Mouse (Mus musculus) retina, postnatal 7 days (tissue): Measurements from ENCODE around the gene Cachd1.

ENCODE experiments used
- DNase-seq: peaks from one replicate; pipeline ENCODE4 v3.0.0-alpha.2; 2012; ENCODE audit warnings: low read depth, low spot score

The Cachd1 gene

DNA sequence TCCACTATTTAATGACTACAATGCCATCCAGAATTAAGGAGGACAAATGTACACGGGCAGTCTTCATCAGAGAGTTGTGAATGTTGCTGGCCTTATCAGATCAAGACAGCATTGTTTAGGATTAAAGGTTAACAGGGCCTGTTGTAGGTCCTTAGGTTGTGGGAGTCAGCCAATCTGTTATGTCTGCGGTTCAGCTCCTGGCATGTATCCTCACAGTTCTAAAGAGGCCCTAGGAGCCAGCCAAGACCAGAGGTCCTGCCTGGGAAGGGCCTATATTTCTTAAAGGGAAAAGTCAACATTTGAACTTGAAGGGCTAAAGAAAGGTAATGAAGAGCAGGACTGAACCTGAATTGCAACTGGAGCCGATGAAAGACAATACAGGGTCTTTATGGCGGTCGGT lies 13.7 kb downstream of the Cachd1 start:
- no peak for DNase-seq

DNA sequence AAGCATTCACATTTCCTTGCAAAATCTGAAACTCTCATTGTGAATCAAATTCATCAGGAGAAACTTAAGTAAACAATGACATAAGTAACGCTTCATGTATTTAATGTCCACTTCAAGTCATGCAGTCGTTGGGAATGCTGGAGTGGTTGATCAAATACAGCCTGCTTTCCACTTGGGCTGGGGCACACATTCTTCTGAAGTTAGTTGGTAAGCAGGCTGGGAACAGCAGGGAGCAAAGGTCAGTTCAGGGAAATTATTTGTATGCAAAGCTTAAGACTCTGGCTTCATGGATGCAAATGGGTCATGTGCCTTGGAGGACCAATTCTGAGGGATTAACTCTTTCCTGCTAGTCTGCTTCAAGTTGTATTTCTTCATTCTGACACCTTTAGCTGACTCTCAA lies 16.7 kb downstream of the Cachd1 start:
- DNase-seq = no peak

DNA sequence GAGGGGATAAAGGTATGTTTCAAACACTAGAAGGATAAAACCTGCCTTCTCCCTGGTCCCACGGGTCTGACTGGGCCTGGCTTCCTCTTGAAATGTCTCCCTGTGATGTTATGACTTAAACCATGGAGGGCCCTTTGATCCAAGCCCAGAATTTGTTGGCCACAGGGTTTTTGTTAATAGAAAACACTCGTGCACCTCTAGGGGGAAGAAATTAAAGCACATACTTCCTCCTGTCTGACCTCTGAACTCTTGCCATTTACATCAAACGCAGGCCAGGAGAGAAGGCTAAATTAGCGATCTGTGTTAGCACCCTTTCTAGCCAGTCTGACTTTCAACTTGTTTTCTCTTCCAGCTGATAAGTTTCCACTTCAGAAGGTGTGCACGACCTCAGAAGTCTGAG lies 19.0 kb downstream of the Cachd1 start:
- no peak for DNase-seq

DNA sequence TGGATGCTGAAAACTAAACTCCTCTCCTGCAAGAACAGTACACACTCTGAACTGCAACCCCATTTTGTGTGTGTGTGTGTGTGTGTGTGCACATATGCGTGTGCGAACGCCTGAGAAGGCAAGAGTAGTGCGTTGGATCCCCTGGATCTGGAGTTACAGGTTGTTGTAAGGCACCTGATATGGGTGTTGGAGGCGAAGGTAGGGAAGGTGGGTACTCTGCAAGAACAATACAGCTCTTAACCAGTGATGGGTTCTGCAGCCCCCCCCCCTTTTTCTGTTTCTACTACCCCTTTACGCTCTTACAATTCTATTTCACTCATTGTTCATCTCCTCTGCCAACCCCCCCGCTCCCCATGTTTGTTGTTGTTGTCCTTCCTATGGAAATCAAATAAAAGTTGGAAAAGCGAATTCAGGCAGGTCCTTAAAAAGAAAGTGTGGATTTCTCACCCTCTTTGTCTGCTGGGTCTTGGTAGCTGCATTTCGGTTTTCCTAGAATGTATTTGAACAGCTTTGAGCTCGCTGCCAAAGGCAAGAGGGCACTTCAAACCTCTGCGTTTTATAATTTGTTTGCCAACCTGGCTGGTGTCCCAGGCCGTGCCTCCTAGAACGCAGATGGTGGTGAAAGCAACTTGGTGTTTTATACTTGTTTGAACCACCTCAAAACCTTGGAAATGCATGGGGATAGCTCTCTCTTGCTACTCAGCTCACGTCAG lies 24.4 kb downstream of the Cachd1 start:
- no peak for DNase-seq

DNA sequence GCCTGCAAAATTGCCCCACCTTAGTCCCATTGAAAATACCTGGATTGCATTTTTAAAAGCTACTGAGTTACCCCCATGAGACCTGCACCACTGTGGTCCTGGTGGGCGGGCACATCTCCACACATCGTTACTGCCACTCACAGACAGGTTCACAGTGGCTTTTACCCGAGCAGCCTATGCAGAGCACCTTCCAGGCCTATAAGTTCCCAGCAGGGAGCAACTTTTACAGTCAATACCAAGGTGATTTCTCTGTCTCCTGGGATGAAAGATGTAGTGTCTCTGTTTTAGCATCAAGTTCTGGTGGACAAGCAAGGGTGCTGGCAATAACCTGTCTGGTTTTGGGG lies 24.9 kb downstream of the Cachd1 start:
- no peak for DNase-seq

DNA sequence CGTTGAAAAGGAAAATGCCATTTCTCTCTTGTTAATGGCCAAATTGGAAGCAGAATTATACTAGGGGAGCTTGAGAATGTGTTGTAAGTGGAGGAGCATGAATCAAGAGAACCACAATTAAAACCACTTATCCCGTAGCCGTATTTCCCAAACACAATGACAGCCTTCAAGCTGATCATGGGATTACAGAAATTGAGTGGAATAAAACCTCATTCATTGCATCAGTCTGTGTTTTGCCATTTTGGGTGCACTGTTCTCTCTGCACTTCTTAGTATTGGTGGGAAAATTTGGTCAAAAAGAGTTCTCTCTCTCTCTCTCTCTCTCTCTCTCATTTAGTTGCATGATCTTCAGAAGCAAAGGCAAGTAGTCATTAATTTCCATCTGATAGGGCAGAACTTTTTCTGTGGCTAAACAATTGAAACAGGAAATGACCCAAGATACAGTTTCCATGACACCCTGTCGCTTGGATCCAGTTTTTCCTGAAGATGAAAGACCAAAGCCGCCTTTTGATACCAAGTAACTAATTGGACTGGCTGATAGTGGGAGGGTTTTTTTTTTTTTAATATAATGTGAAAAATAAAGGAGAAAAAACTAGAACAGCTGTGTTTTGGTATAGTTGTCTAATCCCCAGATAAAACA lies 34.7 kb downstream of the Cachd1 start:
- no peak for DNase-seq

DNA sequence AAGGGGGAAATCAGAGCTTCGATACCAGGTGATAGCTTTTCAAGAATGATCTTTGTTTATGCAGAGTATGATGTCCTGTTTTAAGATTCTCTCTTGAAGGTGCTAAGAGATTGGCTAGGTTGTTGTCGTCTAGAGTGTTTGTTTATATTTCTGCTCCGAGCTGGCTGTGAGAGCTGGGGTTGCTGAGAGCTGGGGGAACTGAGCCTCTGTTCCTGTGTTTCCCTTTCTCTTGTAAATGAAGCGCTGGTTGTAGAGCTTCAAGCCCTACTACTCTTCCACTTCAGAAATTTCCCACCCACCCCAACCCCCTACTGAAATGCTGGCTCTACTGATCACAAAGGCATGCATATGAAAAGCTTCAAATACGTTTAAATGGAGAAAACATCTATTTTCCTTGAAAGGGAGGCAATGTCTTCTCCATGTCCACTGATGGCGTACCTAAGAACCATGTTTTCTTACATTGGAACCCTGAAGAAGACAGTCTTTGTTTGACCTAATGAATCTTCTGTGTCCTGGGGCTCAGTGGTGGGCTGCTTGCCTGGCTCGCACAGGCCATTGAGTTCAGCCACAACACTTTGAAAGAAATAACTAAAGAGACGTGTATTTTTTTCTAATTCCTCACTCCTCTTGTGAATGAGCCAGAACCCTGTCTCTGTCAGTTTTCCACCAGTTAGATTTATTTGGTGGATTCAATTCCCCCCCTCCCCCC lies 35.5 kb downstream of the Cachd1 start:
- DNase-seq = no peak

DNA sequence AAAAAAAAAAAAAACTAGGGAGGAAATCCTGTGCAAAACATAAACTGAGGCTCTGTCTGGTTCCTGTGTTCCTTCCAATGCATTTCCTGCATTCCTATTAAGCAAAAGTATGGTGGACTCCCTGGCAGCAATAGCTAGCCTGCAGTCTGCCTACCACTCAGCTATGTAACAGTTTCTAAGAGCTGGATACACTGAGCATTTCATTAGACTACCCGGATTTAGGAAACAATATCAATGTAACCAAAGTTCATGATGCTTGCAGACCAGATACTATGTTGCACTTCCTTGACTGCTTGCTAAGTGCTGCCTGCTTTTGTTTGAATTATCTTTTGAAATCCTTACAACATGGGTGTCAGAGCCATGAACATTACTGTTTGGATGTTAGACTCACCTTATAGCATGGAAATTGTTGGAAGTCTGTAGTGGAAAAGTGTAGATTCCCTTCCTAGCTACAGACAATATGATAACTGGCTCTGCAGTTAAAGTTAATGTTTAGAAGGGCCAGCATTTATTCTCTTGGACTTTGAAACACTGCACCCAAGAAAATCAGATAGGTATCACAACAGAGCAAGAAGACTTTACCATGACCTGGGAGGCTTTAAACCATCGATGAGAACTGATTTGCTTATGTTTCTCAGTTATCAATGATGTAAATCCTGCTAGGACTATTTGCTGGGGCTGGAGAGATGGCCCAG lies 37.4 kb downstream of the Cachd1 start:
- DNase-seq = no peak

DNA sequence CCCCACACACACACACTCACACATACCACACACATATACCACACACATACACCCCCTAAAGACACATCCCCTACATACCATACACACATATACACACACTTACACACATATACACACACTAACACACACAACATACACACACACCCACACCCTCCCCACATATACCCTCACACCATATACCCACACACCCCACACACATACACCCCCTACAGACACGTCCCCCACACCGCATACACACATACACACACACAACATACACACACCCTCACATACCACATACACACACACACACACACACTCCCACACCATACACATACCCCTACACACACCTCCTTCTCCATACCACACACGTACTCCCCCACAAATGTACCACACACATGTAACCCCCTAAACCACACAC lies 42.8 kb downstream of the Cachd1 start:
- DNase-seq = no peak

DNA sequence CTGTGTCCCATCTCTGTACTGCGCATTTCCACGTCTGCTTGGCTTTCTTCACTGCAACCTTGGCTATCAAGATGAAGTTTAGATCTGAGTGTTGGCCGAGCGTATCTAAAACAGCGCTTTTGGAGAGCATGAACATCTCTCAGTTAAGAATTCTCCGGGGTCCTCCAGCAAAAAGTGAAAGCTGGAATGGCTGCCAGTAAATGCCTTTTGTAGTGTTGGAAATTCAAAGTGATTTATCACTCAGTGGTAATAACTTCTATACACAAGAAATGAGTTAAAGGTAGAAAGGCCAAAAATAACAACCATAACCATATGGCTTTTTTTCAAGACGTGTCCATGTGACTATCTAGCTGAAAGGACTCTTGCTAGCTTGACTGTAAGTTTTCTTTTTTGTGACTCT lies 46.1 kb downstream of the Cachd1 start:
- DNase-seq = no peak

DNA sequence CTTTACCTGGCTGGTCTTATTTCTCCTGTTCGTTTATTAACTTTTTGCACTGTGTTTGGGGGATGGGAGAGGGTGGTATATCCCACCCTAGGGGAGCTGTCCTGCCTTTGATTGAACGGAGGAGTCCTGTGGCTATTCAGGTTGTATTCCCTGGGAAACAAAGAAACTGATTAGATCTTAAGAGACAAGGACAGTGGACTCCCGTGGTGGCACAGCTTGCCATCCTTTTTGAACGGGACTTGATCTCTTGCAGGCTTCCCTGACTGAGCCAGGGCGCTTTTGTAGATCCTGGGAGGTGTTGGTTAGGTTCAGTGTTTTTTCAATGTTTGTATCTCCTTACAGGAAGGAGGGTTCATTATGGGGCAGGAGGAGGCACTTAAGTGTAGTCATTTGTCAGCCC lies 50.9 kb downstream of the Cachd1 start:
- no peak for DNase-seq

DNA sequence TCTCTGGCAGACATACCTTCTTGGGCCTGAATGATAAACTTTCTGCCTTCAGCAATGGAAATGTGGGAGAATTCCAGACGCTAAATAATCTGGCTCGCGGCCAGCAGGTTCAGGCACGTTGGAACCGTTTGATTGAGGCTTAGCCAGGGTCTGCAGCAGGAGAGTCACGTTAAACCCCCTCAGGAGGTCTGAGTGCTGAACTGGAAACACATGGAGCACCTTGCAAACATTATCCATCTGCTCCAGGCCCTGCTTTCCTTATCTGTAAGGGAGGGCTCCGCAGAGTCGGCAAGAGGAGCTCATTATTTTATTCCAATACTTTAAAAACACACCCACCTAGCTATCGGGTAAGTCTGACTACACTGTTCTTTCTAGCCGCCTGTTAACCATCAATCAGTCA lies 52.3 kb downstream of the Cachd1 start:
- no peak for DNase-seq

DNA sequence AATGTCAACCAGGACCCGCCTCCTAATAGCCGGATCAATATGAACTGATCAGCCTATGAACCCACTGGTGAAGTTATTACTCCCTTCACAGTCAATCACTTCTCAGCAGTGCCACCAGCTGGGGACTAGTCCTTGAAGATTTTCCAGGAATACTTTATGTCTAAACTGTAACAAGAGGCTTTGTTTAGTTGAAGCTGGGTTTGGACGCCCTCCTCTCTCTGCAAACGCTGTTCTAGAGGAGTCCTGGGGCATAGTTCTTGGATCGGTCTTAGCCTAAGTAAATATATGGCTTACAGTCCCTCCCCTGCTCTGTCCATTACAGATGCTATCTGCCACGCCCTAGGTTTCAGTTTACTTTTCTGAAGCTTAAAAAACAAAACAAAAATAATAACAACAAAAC lies 60.7 kb downstream of the Cachd1 start:
- no peak for DNase-seq

DNA sequence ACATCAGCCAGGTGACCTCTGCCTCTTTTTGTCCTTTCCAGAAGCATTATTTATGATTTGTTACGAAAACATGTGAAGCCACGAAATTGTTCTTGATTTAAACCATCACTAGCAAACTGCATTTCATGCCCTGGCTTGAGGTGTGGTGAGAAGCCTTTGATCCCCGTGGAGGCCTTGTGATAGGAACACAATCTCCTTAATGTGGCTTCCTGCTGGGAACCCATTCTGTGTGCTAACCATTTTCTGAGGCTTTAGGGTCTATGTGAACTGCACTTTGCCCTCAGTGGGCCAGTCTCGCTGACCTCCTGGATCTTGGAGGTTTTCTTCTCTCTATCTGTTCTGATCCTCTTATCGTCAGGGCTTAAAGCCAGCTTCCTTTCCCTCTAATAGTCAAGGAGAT lies 66.2 kb downstream of the Cachd1 start:
- DNase-seq = no peak

DNA sequence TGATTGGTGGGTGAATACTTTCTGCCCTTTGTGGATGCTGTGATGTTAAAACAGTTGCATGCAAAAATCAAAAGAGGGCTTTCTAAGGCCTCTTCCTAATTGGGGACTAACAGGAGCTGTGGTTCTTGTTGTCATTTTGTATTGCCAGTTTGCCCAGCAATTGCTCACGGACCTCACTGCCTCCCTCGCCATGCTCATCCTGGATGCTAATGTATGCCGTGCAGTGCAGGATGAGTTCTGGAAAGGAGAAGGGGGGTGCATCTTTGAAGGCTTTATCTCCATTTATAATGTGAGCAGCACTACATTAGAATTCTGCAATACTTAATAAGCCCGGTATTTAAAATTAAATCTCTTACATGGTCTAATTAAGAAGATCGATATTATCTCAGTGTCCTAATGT lies 66.6 kb downstream of the Cachd1 start:
- no peak for DNase-seq

DNA sequence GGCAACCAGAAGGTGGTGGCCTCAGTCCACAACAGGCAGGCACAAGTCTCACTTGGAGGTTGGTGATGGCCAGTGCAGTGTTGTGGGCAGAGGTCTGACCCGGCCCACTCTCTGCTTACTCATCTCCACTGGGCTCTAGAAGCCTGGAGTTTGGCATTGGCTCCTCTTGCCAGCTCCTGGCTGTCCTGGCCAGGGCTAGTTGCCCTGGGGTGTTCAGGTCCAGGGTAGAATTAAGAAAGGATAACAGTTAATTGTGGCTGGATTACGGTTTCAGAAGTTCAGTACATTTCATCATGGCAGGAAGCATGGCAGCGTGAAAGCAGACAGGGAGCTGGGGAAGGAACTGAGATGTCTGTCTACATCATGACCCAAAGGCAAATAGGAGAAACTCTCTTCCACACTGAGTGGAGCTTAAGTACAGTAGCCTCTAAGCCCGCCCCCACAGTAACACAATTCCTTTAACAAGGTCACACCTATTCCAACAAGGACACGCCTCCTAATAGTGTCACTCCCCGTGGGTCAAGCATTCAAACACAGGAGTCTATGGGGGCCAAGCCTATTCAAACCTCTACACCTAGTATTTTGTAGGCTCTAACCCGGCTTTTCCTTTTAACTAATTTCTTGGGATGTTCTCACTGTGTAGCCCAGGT lies 74.5 kb downstream of the Cachd1 start:
- no peak for DNase-seq

DNA sequence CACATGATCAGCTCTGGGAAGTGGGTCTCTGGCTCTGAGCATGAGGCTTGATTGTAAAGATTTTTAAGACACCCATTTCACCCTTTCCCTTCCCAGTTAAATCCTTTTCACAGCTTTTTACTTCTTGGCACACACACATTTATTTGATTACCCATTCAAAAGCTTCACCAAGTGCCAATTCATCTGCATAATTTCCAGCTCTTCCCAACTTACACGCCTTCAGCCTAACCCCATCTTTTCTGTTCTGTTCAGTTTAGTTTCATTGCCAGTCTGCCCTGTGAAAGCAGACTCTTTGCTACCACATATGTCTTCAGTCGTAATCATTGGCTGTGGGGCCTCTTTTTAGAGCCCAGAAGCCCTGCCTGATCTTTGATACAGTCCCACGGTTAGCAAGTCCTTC lies 76.0 kb downstream of the Cachd1 start:
- no peak for DNase-seq

DNA sequence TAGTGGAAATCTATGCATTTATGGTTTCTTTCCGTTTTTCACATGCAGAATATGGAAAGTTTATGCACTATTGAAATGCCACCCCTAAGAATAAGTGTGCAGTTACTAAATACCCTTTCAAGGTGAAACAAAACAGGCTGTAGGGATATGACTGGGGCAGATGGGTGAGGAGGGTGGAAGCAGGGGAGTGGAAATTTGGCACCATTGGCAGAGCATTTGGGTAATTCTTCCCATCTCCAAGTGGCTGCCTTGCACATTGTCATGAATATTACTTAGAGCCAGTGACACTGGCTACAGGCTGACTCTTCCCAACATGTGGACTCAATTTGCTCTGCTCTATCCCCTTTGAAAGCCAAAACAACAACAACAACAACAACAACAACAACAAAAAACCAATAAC lies 77.0 kb downstream of the Cachd1 start:
- DNase-seq = no peak

DNA sequence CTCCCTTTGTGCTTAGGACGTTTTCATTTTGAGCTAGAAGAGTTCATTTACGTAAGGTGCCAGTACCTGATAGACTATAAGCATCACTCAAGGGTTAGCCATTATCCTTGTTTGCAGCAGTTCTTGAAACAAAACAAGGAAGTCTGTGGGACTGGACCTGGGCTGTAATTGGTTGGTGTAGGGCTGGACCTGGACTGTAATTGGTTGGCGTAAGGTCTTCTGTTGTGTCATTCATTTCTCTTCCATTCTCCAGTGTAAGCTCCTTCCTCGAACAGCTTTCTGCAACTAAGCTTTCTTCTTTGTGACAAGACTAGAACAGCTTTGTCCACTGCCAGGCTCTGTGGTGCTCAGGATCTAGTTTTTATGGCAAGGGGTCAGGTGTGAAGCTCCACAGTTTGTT lies 78.9 kb downstream of the Cachd1 start:
- no peak for DNase-seq

DNA sequence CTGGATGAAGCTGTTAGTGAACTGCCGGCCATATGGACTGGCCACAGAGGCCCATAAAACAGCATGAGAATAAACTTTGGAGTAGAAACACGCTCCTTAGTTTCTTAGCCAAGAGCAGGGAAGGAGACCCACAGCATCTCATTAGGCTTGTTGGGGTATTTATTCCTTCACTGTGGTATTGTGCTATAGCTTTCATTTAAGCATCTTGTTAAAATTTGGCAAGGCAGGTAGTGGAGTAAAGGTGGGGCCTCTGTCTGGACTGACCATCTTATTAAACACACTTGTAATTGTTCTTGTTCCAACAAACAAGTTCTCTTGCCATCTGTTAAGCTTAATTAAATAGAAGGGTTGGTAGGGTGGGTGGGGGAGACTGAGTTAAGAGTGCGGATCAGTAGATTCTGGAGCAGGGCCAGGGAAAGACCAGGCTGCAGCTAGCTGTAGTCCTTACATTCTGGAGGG lies 81.0 kb downstream of the Cachd1 start:
- no peak for DNase-seq

DNA sequence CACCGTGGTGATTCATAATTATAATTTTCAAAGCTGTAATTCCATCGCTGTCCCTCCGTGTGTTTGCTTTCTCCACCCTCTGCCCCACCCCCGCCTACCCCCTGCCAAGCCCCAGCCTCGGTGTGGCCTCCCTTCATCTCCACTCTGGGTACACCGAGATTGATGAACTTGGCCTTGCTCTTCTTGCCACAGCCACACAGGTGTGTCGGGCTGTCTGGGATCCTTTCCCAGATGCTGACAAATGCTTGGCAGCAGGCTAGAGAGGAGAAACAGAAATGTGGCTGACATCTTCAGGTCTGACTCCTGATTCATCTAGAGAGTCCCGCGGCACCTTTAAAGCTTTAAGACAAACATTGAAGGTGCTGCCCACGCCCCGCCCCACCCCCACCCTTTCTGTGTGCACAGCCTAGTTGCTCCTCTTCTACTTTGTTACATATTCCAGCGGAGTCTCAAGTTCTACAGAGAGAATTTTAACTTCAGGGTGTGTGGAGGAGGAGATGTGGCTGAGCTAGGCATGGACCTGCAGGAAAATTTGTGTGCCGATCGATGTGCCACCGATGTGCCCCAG lies 87.5 kb downstream of the Cachd1 start:
- DNase-seq = no peak

DNA sequence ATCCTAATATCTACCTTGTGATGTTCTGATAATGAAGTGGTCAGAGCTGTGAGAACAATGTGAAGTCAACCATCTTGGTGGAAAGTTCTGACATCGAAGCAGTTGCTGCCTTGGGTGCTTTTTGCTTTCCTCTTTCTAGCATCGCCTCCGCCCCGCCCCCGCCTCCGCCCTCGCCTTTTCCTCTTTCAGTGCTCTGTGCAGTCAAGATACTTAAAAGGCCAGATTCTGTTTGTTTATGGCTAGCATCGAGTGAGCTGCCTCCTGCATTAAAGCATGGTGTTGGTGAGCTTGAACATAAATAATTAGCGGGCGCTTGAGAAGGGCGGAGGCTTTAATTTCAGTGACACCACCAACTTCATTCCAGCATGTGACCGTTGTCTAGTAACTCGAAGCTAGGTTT lies 88.9 kb downstream of the Cachd1 start:
- DNase-seq = no peak
